Mouse (Mus musculus) right cerebral cortex, postnatal 4 days (tissue): ENCODE results near the gene Prickle2.

Source experiments
- DNase-seq: peaks from one replicate; pipeline ENCODE4 v3.0.0-alpha.2; 2022

Prickle2 gene

GRCm38 (mm10) chr6:92432146-92432545 lies 273.8 kb downstream of the Prickle2 start:
- DNase-seq, result no peak

GRCm38 (mm10) chr6:92427406-92428171 lies 278.4 kb downstream of the Prickle2 start:
- DNase-seq, result no peak

- no peak for DNase-seq
Measured at GRCm38 (mm10) chr6:92425901-92426300, 280.1 kb downstream of the Prickle2 start.

- no peak for DNase-seq
Measured at GRCm38 (mm10) chr6:92425476-92425875, 280.5 kb downstream of the Prickle2 start.

GRCm38 (mm10) chr6:92424991-92425390 lies 281.0 kb downstream of the Prickle2 start:
- DNase-seq, result no peak

- DNase-seq, result no peak
Measured at GRCm38 (mm10) chr6:92422286-92422685, 283.7 kb downstream of the Prickle2 start.

GRCm38 (mm10) chr6:92420106-92420505 lies 285.8 kb downstream of the Prickle2 start:
- no peak for DNase-seq

- DNase-seq, result no peak
Measured at GRCm38 (mm10) chr6:92415405-92415755, 290.6 kb downstream of the Prickle2 start.

GRCm38 (mm10) chr6:92414478-92415404 lies 291.2 kb downstream of the Prickle2 start:
- no peak for DNase-seq

GRCm38 (mm10) chr6:92413982-92414381 lies 292.0 kb downstream of the Prickle2 start:
- DNase-seq, result no peak

- DNase-seq, result no peak
Measured at GRCm38 (mm10) chr6:92409788-92410187, 296.2 kb downstream of the Prickle2 start.

- no peak for DNase-seq
Measured at GRCm38 (mm10) chr6:92407259-92407658, 298.7 kb downstream of the Prickle2 start.

GRCm38 (mm10) chr6:92405571-92405970 lies 300.4 kb downstream of the Prickle2 start:
- DNase-seq, result no peak

- DNase-seq, result peak; percentile 32
Measured at GRCm38 (mm10) chr6:92397876-92398275, 308.1 kb downstream of the Prickle2 start.

- DNase-seq, result no peak
Measured at GRCm38 (mm10) chr6:92395556-92395955, 310.4 kb downstream of the Prickle2 start.

- no peak for DNase-seq
Measured at GRCm38 (mm10) chr6:92395143-92395542, 310.8 kb downstream of the Prickle2 start.

GRCm38 (mm10) chr6:92394628-92395027 lies 311.3 kb downstream of the Prickle2 start:
- DNase-seq, result no peak

- DNase-seq, result no peak
Measured at GRCm38 (mm10) chr6:92390321-92390720, 315.6 kb downstream of the Prickle2 start.

- DNase-seq, result no peak
Measured at GRCm38 (mm10) chr6:92388681-92389080, 317.3 kb downstream of the Prickle2 start.

- no peak for DNase-seq
Measured at GRCm38 (mm10) chr6:92383196-92383782, 322.7 kb downstream of the Prickle2 start.

GRCm38 (mm10) chr6:92381085-92381484 lies 324.9 kb downstream of the Prickle2 start:
- DNase-seq, result no peak

GRCm38 (mm10) chr6:92374826-92375225 lies 331.1 kb downstream of the Prickle2 start:
- DNase-seq, result no peak

GRCm38 (mm10) chr6:92370896-92371295 lies 335.1 kb downstream of the Prickle2 start:
- DNase-seq, result no peak
